Mouse (Mus musculus): ENCODE measurements around the gene Pkd1l3. TPM values are rescaled to one million over a fixed set of nuclear protein-coding genes. Genes with fewer than 3 reads are reported as not detected.

Gene Pkd1l3
- polyA plus RNA-seq, 1 experiment from 2014 or later, result 0.28 TPM

GRCm38 (mm10) chr8:109578900-109579301 is 35.4 kb upstream of the Pkd1l3 start, which contains the start of gene Hp:
Gene Hp (minus strand): TSS chr8:109579172.
- Histone ChIP-seq H3K27me3 (ENCODE audit: insufficient read depth, low read length) (no peaks in the 10 kb centered on the region), H3K4me2 (ENCODE audit: low read depth, low read length) (peak within 1 kb of the TSS; percentile 67), H3K4me1 (ENCODE audit: insufficient read depth) (peaks cover 5% of the 10 kb centered on the region; the same call in 1 of the 2 replicates), H3K4me3 (ENCODE audit: low read depth, low read length) (peak within 1 kb of the TSS; percentile 56), H3K9ac (replicated peaks) (peak within 1 kb of the TSS; percentile 77), H3K36me3 (replicated peaks; ENCODE audit: insufficient read depth, low read length) (peaks cover 31% of the 10 kb centered on the region), H3K9me3 (ENCODE audit: low read length) (no peaks in the 10 kb centered on the region), H3K27ac (ENCODE audit: low read depth) (peak within 1 kb of the TSS; percentile 81)
- TF ChIP-seq CTCF (IDR thresholded peaks at IDR 0.05; ENCODE audit: low read depth), result no peak
- peak; percentile 81 for TF ChIP-seq EP300 (IDR thresholded peaks at IDR 0.05; ENCODE audit: low read depth)
- peak; percentile 87 for ATAC-seq
- DNase-seq, result peak; percentile 78
- WGBS (ENCODE audit: insufficient replicate concordance), result 25% methylated on average over 8 of the region's 8 CpGs

GRCm38 (mm10) chr8:109584293-109584692 is 30.0 kb upstream of the Pkd1l3 start:
- Histone ChIP-seq H3K27me3 (ENCODE audit: insufficient read depth, low read length) (no peaks in the 10 kb centered on the region), H3K9ac (replicated peaks) (no peak overlapping the region), H3K9me3 (ENCODE audit: low read length) (no peaks in the 10 kb centered on the region), H3K4me2 (ENCODE audit: low read depth, low read length) (peak overlapping the region; percentile 43; the same call in 1 of the 2 replicates), H3K4me3 (ENCODE audit: low read depth, low read length) (0 out of 2 replicates have a peak overlapping the region, but pooled peaks have one; percentile 7), H3K36me3 (replicated peaks; ENCODE audit: insufficient read depth, low read length) (no peaks in the 10 kb centered on the region), H3K27ac (ENCODE audit: low read depth) (peak overlapping the region; percentile 94), H3K4me1 (ENCODE audit: insufficient read depth) (peaks cover 13% of the 10 kb centered on the region)
- WGBS (ENCODE audit: insufficient replicate concordance), result 46% methylated on average over 4 of the region's 4 CpGs
- DNase-seq (no peak), ATAC-seq (peak; percentile 34)
- TF ChIP-seq CTCF (IDR thresholded peaks at IDR 0.05; ENCODE audit: low read depth) (no peak), EP300 (IDR thresholded peaks at IDR 0.05; ENCODE audit: low read depth) (peak; percentile 50; the same call in 1 of the 2 replicates)

GRCm38 (mm10) chr8:109584830-109585229 is 29.5 kb upstream of the Pkd1l3 start:
- Histone ChIP-seq H3K4me2 (ENCODE audit: low read depth, low read length) (peak overlapping the region; percentile 43; the same call in 1 of the 2 replicates), H3K27ac (ENCODE audit: low read depth) (peak overlapping the region; percentile 94), H3K4me1 (ENCODE audit: insufficient read depth) (peaks cover 13% of the 10 kb centered on the region), H3K27me3 (ENCODE audit: insufficient read depth, low read length) (no peaks in the 10 kb centered on the region), H3K9ac (replicated peaks) (peak overlapping the region; percentile 44; the same call in 1 of the 2 replicates), H3K9me3 (ENCODE audit: low read length) (no peaks in the 10 kb centered on the region), H3K4me3 (ENCODE audit: low read depth, low read length) (0 out of 2 replicates have a peak overlapping the region, but pooled peaks have one; percentile 7), H3K36me3 (replicated peaks; ENCODE audit: insufficient read depth, low read length) (no peaks in the 10 kb centered on the region)
- no peak for DNase-seq
- TF ChIP-seq CTCF (IDR thresholded peaks at IDR 0.05; ENCODE audit: low read depth), result no peak
- TF ChIP-seq EP300 (IDR thresholded peaks at IDR 0.05; ENCODE audit: low read depth), result no peak
- ATAC-seq, result peak; percentile 74
- 65% methylated on average over 3 of the region's 3 CpGs for WGBS (ENCODE audit: insufficient replicate concordance)

- no peaks in the 10 kb centered on the region for H3K27me3 ChIP-seq (ENCODE audit: insufficient read depth, low read length)
- TF ChIP-seq EP300 (IDR thresholded peaks at IDR 0.05; ENCODE audit: low read depth), result peak; percentile 62
- TF ChIP-seq CTCF (IDR thresholded peaks at IDR 0.05; ENCODE audit: low read depth), result no peak
- H3K4me2 ChIP-seq (ENCODE audit: low read depth, low read length), result peak overlapping the region; percentile 43
Measured at GRCm38 (mm10) chr8:109585652-109586051, 28.7 kb upstream of the Pkd1l3 start.

GRCm38 (mm10) chr8:109586972-109587504 is 27.3 kb upstream of the Pkd1l3 start:
- DNase-seq, result peak; percentile 73
- no peaks in the 10 kb centered on the region for H3K27me3 ChIP-seq (ENCODE audit: insufficient read depth, low read length)
- H3K4me2 ChIP-seq (ENCODE audit: low read depth, low read length), result no peak overlapping the region
- H3K4me3 ChIP-seq (ENCODE audit: low read depth, low read length), result no peak overlapping the region
- WGBS (ENCODE audit: insufficient replicate concordance), result 52% methylated on average over 7 of the region's 7 CpGs
- peaks cover 17% of the 10 kb centered on the region for H3K4me1 ChIP-seq (ENCODE audit: insufficient read depth)
- peak overlapping the region; percentile 94 for H3K27ac ChIP-seq (ENCODE audit: low read depth)
- TF ChIP-seq CTCF (IDR thresholded peaks at IDR 0.05; ENCODE audit: low read depth) (no peak), EP300 (IDR thresholded peaks at IDR 0.05; ENCODE audit: low read depth) (peak; percentile 14; the same call in 1 of the 2 replicates)
- H3K9me3 ChIP-seq (ENCODE audit: low read length), result no peaks in the 10 kb centered on the region
- H3K36me3 ChIP-seq (replicated peaks; ENCODE audit: insufficient read depth, low read length), result 0 out of 2 replicates have a peak, but pooled peaks cover 2% of the 10 kb centered on the region
- H3K9ac ChIP-seq (replicated peaks), result no peak overlapping the region
- ATAC-seq, result peak; percentile 66

More at GRCm38 (mm10) chr8:109585652-109586051, 28.7 kb upstream of the Pkd1l3 start:
- H3K9ac ChIP-seq (replicated peaks), result 0 out of 2 replicates have a peak overlapping the region, but pooled peaks have one; percentile 44
- H3K27ac ChIP-seq (ENCODE audit: low read depth), result peak overlapping the region; percentile 94
- DNase-seq, result no peak
- peaks cover 13% of the 10 kb centered on the region for H3K4me1 ChIP-seq (ENCODE audit: insufficient read depth)
- no peaks in the 10 kb centered on the region for H3K9me3 ChIP-seq (ENCODE audit: low read length)
- H3K4me3 ChIP-seq (ENCODE audit: low read depth, low read length), result no peak overlapping the region
- no peaks in the 10 kb centered on the region for H3K36me3 ChIP-seq (replicated peaks; ENCODE audit: insufficient read depth, low read length)
- ATAC-seq, result peak; percentile 57

- Histone ChIP-seq H3K9me3 (ENCODE audit: low read length) (no peaks in the 10 kb centered on the region), H3K27me3 (ENCODE audit: insufficient read depth, low read length) (no peaks in the 10 kb centered on the region), H3K36me3 (replicated peaks; ENCODE audit: insufficient read depth, low read length) (peaks cover 13% of the 10 kb centered on the region), H3K4me1 (ENCODE audit: insufficient read depth) (peaks cover 11% of the 10 kb centered on the region; the same call in 1 of the 2 replicates), H3K9ac (replicated peaks) (no peak overlapping the region), H3K27ac (ENCODE audit: low read depth) (no peak overlapping the region; the same call in 1 of the 2 replicates), H3K4me3 (ENCODE audit: low read depth, low read length) (no peak overlapping the region), H3K4me2 (ENCODE audit: low read depth, low read length) (0 out of 2 replicates have a peak overlapping the region, but pooled peaks have one; percentile 44)
- ATAC-seq (no peak), DNase-seq (no peak)
- no peak for TF ChIP-seq EP300 (IDR thresholded peaks at IDR 0.05; ENCODE audit: low read depth)
- no peak for TF ChIP-seq CTCF (IDR thresholded peaks at IDR 0.05; ENCODE audit: low read depth)
- 89% methylated on average over 9 of the region's 9 CpGs for WGBS (ENCODE audit: insufficient replicate concordance)
Measured at GRCm38 (mm10) chr8:109590901-109591300, 23.4 kb upstream of the Pkd1l3 start.
